Mouse (Mus musculus) neural tube, embryonic 15.5 days (tissue): ENCODE measurements around the gene Hadha. TPM values are rescaled to one million over a fixed set of nuclear protein-coding genes. Genes with fewer than 3 reads are reported as not detected.

ENCODE experiments used
- ATAC-seq: fragments of 200-750 bp; cut with Nextera tagmentation; 2 replicates; pipeline ENCODE4 v1.8.0; 2017; ENCODE audit warnings: mild to moderate bottlenecking, moderate TSS enrichment, moderate library complexity; ENCODE audit not compliant: low FRiP score
- H3K27ac ChIP-seq: fragments of 300-500 bp; sonication (generic); replicated peaks from 2 replicates; pipeline ENCODE4 v1.5.1; 2015; ENCODE audit warnings: mild to moderate bottlenecking, inconsistent platforms
- H3K27me3 ChIP-seq: fragments of 300-500 bp; sonication (generic); replicated peaks from 2 replicates; pipeline ENCODE4 v1.6.1; 2015; ENCODE audit warnings: inconsistent platforms
- H3K36me3 ChIP-seq: fragments of 300-500 bp; sonication (generic); 2 replicates; pipeline ENCODE4 v1.6.1; 2015; ENCODE audit warnings: inconsistent platforms
- H3K4me1 ChIP-seq: fragments of 300-500 bp; sonication (generic); 2 replicates; pipeline ENCODE4 v1.6.1; 2015; ENCODE audit warnings: inconsistent platforms
- H3K4me2 ChIP-seq: fragments of 300-500 bp; sonication (generic); 2 replicates; pipeline ENCODE4 v1.6.1; 2015; ENCODE audit warnings: inconsistent platforms, mild to moderate bottlenecking, moderate library complexity
- H3K4me3 ChIP-seq: fragments of 300-500 bp; sonication (generic); replicated peaks from 2 replicates; pipeline ENCODE4 v1.5.1; 2015; ENCODE audit warnings: mild to moderate bottlenecking, inconsistent platforms
- H3K9ac ChIP-seq: fragments of 300-500 bp; sonication (generic); replicated peaks from 2 replicates; pipeline ENCODE4 v1.6.1; 2015; ENCODE audit warnings: mild to moderate bottlenecking, inconsistent platforms
- H3K9me3 ChIP-seq: fragments of 300-500 bp; sonication (generic); replicated peaks from 2 replicates; pipeline ENCODE4 v1.6.1; 2016; ENCODE audit warnings: inconsistent platforms
- whole genome bisulfite sequencing: fragments of 180-500 bp; shearing (Covaris S2); methylation state at CpG from one replicate; pipeline ENCODE4 v1.1.7; 2015; ENCODE audit warnings: mixed read lengths; 5-methylcytosine and 5-hydroxymethylcytosine counted together
- polyA plus RNA-seq: library from polyadenylated mRNA; unstranded; fragments of >200 nt; fragmentation: Nextera tagmentation; extraction: Ambion mirVana; gene quantifications from 2 replicates; pipeline ENCODE4 v1.2.1, GENCODE M21; 2015

Hadha gene
- polyA plus RNA-seq = 67.2 and 89.6 TPM in 2 replicates

DNA sequence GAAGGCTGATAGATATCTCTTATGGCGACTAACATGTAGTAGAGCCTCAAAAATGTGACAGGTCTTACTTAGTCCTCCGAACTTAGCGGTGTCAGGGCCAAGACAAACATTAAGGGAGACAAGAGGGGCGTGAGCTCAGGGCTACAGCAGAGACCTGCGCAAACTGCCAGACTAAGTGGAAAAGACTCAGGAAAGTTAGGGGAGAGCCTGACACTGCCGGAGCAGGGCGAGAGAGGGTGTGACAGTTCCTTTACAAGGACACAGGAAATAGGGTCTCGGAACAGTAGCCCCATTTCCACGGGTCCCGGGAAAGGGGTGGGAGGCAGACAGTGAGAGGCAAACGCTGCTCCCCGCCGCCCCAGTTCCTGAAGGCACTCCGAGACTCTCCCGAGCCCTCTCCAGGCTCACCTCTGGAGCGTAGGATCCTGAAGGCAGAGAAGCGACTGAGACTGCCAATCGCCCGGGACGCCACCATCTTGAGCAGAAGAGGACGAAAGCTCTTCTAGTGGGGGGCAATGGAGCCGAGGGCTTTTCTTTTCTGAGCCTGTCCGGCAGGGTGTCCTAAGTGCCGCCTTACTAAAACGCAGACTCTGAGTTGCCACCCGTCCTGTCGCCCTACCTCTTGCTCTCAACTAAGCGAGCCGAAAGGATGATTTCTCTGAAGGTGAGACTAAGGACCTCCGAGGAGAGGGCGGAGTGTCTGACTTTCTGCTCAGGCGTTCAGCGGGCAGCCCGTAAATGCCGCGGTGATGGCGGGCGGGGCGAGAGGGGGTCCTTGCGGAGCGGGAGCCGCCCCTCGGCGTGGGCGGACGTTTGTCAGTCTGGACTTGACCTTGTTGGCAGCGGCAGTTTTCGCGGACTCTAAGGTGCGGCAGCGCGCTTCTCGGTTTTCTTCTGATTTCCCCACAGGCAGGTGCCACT lies at the start of gene Hadha, which contains the start of gene Hadhb:
Gene Hadha (minus strand): TSS at position 689 of the 921 bp plus-strand sequence.
Gene Hadhb (plus strand): TSS at position 775 of the 921 bp plus-strand sequence.
- peak within 1 kb of the TSS; percentile 77 for H3K4me2 ChIP-seq
- H3K27me3 ChIP-seq = no peaks in the 10 kb centered on the region
- H3K9me3 ChIP-seq = no peaks in the 10 kb centered on the region
- no peaks in the 10 kb centered on the region for H3K36me3 ChIP-seq
- peak within 1 kb of the TSS; percentile 69 for H3K4me3 ChIP-seq
- H3K27ac ChIP-seq = peak within 1 kb of the TSS; percentile 91
- peak within 1 kb of the TSS; percentile 84 for H3K9ac ChIP-seq
- WGBS = under 1% methylated on average over 53 of the region's 53 CpGs
- peaks cover 38% of the 10 kb centered on the region for H3K4me1 ChIP-seq
- peak; percentile 92 for ATAC-seq

DNA sequence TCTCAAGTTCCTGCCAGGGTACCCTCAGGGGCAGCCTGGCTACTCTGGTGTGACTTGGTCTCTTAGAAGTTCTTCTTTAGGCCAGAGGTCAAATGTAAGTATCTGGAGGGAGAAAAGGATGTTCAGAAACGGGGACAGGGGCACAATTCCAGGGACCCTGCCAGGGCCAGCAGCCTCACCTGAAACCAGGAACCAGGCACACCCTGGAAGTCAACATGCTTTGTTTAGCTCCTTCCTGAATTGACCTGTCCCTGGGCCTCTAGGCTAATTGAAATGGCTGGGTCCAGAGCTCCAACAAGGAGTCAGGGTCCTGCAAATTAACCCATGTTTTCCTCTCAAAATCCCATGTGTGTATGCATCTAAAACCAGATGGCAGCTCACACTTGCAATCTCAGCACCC lies 49.5 kb upstream of the Hadha start:
- Histone ChIP-seq H3K4me3 (no peak overlapping the region), H3K4me1 (no peaks in the 10 kb centered on the region), H3K27me3 (no peaks in the 10 kb centered on the region), H3K36me3 (no peaks in the 10 kb centered on the region), H3K27ac (no peak overlapping the region), H3K9ac (no peak overlapping the region), H3K9me3 (no peaks in the 10 kb centered on the region), H3K4me2 (no peak overlapping the region)
- ATAC-seq = no peak
- 71% methylated on average over 1 of the region's 1 CpGs for WGBS

DNA sequence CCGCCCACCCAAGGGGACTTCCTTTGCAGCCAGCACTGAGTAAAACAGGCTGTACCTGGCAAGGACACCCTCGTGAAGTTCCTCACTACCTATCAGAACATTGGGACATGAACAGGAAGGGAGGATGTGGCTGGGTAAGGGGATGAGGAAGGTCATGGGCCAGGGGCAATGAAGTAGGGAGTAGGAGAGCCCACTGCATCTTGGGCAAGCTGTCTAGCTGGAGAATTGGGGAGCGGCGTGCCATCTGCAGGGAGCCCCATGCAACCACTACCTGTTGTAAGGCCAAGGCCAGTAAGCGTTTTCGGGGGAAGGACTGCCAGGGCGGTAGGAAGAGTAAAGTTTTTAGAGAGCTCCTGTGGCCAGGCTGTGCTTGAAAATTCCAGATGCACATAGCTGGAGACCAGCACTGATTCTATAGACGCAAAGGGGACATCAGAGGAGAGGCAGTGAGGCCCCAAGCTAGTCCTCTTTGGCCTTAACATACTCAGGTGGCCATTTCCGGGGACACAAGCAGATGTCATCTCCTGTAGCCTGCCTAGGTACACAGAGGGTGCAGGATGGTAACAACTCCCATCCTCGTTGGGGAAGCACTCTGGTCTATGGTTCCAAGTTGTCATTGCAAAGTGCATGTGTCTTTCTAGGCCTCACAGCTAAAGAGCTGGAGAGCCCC lies 48.4 kb upstream of the Hadha start:
- H3K9ac ChIP-seq = no peak overlapping the region
- H3K4me3 ChIP-seq = no peak overlapping the region
- no peak overlapping the region for H3K4me2 ChIP-seq
- no peak overlapping the region for H3K27ac ChIP-seq
- H3K4me1 ChIP-seq = no peaks in the 10 kb centered on the region
- H3K9me3 ChIP-seq = no peaks in the 10 kb centered on the region
- no peaks in the 10 kb centered on the region for H3K36me3 ChIP-seq
- ATAC-seq = no peak
- 87% methylated on average over 10 of the region's 10 CpGs for WGBS
- no peaks in the 10 kb centered on the region for H3K27me3 ChIP-seq

DNA sequence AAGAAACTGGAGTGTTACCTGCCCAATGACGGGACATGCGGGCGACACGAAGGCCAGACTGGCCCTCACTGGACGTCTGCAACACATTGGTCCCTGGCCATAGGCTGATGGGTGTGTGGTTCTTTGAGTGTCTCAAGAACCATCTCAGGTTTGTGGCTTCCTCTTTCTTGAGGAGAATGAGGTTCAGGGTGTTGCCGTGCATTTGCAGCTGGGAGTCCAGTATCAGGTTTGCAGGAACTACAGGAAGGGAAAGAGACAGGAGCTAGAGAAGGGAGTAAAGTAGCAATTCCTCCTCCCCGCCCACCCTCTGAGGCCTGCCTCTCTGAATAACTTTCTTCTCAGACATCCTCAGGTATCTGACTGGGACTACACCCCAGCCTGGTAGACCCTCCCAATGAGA lies 47.3 kb upstream of the Hadha start:
- 93% methylated on average over 7 of the region's 7 CpGs for WGBS
- Histone ChIP-seq H3K36me3 (no peaks in the 10 kb centered on the region), H3K27ac (no peak overlapping the region), H3K9me3 (no peaks in the 10 kb centered on the region), H3K4me2 (no peak overlapping the region), H3K27me3 (no peaks in the 10 kb centered on the region), H3K9ac (no peak overlapping the region), H3K4me1 (no peaks in the 10 kb centered on the region), H3K4me3 (no peak overlapping the region)
- no peak for ATAC-seq

DNA sequence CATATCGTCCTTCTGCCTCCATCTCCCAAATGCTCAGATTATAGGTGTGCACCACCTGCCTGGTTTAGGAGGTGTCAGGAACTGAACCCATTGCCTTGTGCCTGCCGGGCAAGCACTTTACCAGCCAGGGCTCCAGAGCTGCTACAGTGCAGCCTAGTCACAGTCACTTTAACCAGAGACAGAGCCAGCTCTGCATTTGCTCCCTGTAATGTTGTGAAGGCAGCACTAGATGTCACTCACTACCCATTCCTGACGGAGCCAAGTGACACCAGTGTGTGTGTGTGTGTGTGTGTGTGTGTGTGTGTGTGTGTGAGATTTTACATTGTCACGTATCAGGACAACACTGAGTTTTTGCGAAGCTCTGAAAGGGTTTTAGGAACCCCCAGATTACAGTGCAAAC lies 46.6 kb upstream of the Hadha start:
- Histone ChIP-seq H3K36me3 (no peaks in the 10 kb centered on the region), H3K27ac (no peak overlapping the region), H3K4me2 (no peak overlapping the region), H3K4me3 (no peak overlapping the region), H3K27me3 (no peaks in the 10 kb centered on the region), H3K9me3 (no peaks in the 10 kb centered on the region), H3K9ac (no peak overlapping the region), H3K4me1 (no peaks in the 10 kb centered on the region)
- peak; percentile 84 for ATAC-seq
- 48% methylated on average over 5 of the region's 5 CpGs for WGBS

DNA sequence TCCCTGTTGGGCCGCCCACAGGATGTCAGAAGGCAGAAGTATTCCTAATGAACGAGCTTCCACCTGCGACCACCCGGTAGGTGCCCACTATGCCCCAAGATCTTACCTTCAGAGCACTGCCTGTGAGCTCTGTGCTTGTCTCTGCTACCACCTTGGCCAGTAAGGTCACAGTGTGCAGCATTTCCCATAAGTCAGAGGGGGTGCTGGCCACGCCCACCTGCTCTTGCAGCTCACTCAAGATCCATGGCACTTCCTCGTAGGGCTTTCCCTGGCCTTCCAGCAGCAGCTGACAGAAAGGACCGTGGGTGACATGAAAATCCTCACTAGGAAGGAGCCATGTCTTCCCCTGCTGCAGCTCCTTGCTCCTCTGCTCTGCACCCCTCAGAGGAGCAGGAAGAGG lies 43.3 kb upstream of the Hadha start:
- no peak overlapping the region for H3K9ac ChIP-seq
- H3K27ac ChIP-seq = no peak overlapping the region
- H3K4me1 ChIP-seq = no peaks in the 10 kb centered on the region
- no peaks in the 10 kb centered on the region for H3K9me3 ChIP-seq
- no peak overlapping the region for H3K4me3 ChIP-seq
- ATAC-seq = no peak
- 75% methylated on average over 7 of the region's 7 CpGs for WGBS
- no peak overlapping the region for H3K4me2 ChIP-seq
- no peaks in the 10 kb centered on the region for H3K27me3 ChIP-seq
- H3K36me3 ChIP-seq = no peaks in the 10 kb centered on the region

DNA sequence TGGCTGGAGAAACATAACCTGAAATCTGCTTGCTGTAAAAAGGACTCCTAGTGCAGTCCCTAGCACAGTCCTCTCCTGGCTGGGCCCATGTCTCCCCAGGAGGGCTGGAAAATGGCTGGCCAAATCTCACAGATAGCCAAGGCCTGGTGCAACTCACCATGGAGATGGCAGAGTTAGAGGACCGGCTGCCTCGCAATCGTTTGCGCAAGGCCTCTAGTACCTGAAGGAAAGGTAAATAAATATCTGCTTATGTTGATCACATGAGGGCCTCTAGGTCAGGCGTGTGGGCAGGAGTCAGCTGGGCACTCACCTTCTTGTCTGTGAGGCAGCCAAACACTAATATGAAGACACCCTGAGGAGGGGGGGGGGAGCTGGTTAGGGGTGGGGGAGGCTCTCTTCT lies 40.4 kb upstream of the Hadha start:
- Histone ChIP-seq H3K9ac (no peak overlapping the region), H3K27ac (no peak overlapping the region), H3K9me3 (no peaks in the 10 kb centered on the region), H3K4me1 (no peaks in the 10 kb centered on the region), H3K4me3 (no peak overlapping the region), H3K4me2 (no peak overlapping the region), H3K27me3 (no peaks in the 10 kb centered on the region), H3K36me3 (no peaks in the 10 kb centered on the region)
- 95% methylated on average over 5 of the region's 5 CpGs for WGBS
- no peak for ATAC-seq

DNA sequence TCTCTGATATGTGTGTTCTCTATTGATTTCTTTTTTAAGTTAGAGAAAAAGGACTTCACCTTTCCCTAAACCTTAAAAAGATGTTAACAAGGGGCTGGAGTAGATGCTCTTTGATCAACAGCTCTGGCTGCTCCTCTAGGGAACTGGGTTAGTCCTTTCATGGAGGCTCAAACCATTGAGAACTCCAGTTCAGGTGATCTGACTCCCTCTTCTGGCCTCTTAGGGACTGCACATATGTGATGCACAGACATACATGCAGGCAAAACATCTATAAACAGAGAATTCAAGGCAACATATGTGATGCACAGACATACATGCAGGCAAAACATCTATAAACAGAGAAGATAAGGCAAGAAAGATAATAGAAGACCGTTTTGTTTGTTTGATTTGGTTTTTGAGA lies 37.5 kb upstream of the Hadha start:
- Histone ChIP-seq H3K4me2 (no peak overlapping the region), H3K9ac (no peak overlapping the region), H3K27ac (no peak overlapping the region), H3K36me3 (peaks cover 10% of the 10 kb centered on the region), H3K27me3 (no peaks in the 10 kb centered on the region), H3K9me3 (no peaks in the 10 kb centered on the region), H3K4me3 (no peak overlapping the region), H3K4me1 (no peaks in the 10 kb centered on the region)
- no peak for ATAC-seq
- 92% methylated on average over 1 of the region's 1 CpGs for whole genome bisulfite sequencing

DNA sequence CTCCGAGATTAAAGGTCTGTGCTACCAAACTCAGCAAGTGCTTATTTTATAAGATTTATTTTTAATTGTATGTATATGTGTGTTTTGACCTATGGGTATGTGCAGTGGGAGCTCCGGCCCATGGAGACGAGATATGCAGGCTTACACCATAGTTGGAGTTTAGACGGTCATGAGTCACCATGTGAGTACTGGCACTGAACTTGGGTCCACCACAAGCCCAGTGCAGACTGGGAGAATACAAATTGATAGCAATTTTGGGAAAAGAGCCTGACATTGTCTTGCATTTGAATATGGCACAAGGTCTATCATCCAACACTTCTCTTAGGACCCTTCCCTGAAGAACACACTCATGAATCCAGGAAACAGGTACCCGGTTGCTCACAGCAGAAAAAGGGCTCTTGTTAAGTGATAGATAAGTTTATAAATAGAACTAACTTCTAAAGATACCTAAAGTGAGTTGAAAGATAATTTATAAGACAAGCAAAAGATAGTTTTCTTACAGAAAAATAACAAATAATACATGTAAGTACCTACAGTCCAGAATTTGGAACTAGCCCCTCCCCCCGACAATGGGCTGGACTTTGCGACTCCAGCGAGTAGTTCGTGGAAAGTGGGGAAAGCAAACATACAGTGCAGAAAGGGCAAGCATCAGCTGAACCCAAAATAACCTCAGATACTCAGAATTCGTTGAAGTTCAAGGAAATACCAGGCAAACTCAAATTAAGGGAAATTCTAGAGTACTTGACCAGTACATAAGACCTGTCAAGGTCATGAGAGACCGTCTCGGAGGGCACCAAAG lies 32.9 kb upstream of the Hadha start:
- no peaks in the 10 kb centered on the region for H3K27me3 ChIP-seq
- H3K9ac ChIP-seq = no peak overlapping the region
- ATAC-seq = no peak
- no peak overlapping the region for H3K27ac ChIP-seq
- no peak overlapping the region for H3K4me2 ChIP-seq
- no peaks in the 10 kb centered on the region for H3K9me3 ChIP-seq
- H3K36me3 ChIP-seq = peaks cover 38% of the 10 kb centered on the region
- no peaks in the 10 kb centered on the region for H3K4me1 ChIP-seq
- no peak overlapping the region for H3K4me3 ChIP-seq
- 95% methylated on average over 12 of the region's 12 CpGs for WGBS

DNA sequence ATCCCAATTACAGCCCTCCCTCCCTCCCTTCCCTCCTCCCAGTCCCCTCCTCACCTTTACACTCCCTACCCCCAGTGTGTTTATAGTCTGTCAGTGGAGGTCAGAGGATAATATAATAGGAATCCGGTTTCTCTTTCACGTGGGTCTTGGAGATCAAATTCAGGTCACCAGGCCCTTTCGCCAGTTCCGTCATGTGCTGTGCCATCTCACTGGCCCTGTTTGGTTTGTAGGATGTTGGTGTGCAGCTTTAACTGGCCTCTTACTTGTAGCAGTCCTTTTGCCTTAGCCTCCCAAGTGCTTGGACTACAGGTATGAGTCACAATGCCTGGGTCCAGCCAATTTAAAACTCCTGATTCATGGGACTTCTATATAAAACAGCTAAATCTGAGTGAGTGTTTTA lies 20.8 kb upstream of the Hadha start:
- 65% methylated on average over 4 of the region's 4 CpGs for WGBS
- H3K36me3 ChIP-seq = peaks cover 73% of the 10 kb centered on the region

DNA sequence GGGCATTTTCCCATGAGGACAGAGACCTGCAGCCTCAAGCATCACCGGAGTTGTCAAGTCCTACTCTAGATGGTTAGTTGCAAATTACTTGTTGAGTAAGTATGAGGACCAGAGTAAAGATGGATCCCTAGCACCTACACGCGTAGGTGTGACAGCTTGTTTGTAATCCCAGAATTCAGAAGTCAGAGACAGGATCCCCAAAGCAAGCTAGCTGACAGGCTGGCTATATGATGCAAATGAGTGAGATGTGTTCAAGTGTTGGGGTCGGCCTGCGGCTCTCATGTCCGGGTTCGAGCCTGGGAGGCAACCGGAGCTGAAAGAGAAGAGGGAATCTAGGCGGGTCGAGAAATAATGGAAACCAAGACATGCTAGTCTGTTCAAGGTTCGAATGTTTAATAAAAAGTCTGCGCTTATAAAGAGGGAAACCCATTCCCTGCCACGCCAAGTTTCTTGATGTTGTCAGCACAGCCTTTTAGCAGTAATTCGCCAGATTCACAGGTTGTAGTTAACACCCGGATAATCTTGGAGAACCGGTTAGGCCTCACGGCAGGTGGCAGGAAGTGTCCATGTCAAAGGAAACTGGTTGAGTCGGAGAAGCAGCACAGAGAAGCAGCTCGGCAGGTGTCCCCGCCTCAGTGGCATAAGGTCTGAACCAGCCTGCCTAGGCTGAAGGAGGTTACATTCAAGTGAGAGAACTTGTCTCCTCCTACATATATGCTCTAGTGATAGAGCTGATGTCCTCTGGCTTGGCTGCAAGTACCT lies 18.1 kb upstream of the Hadha start:
- H3K4me1 ChIP-seq = no peaks in the 10 kb centered on the region
- H3K27me3 ChIP-seq = no peaks in the 10 kb centered on the region
- no peak for ATAC-seq
- H3K9ac ChIP-seq = no peak overlapping the region
- no peak overlapping the region for H3K4me2 ChIP-seq
- H3K36me3 ChIP-seq = peaks cover 79% of the 10 kb centered on the region
- no peak overlapping the region for H3K4me3 ChIP-seq
- H3K9me3 ChIP-seq = no peaks in the 10 kb centered on the region
- WGBS = 45% methylated on average over 20 of the region's 20 CpGs
- H3K27ac ChIP-seq = no peak overlapping the region

More for the DNA sequence above, 20.8 kb upstream of the Hadha start:
- Histone ChIP-seq H3K27me3 (no peaks in the 10 kb centered on the region), H3K4me2 (no peak overlapping the region), H3K4me1 (no peaks in the 10 kb centered on the region), H3K27ac (no peak overlapping the region), H3K4me3 (no peak overlapping the region), H3K9ac (no peak overlapping the region), H3K9me3 (no peaks in the 10 kb centered on the region)
- ATAC-seq = no peak
